Mouse (Mus musculus): ENCODE results near the gene Nckap1l. TPM values are rescaled to one million over a fixed set of nuclear protein-coding genes. Genes with fewer than 3 reads are reported as not detected.

The Nckap1l gene
- polyA plus RNA-seq, 1 experiment from 2014 or later, result 1.9 TPM

- no peak for ATAC-seq
- H3K9me3 ChIP-seq (ENCODE audit: control insufficient read depth, low read length), result no peaks in the 10 kb centered on the region
- peaks cover 2% of the 10 kb centered on the region; the same call in 1 of the 2 replicates for H3K36me3 ChIP-seq (ENCODE audit: control insufficient read depth, insufficient read depth, low read length)
- H3K4me1 ChIP-seq (ENCODE audit: control insufficient read depth, insufficient read depth, low read depth, low read length), result peaks cover 13% of the 10 kb centered on the region
- no peak overlapping the region for H3K4me2 ChIP-seq (ENCODE audit: low read length)
- no peak overlapping the region for H3K9ac ChIP-seq (ENCODE audit: low read depth, low read length)
- no peak overlapping the region for H3K27ac ChIP-seq (ENCODE audit: low read depth, low read length)
- H3K4me3 ChIP-seq (ENCODE audit: low read length), result no peak overlapping the region
- WGBS, result 83% methylated on average over 7 of the region's 7 CpGs
- no peaks in the 10 kb centered on the region for H3K27me3 ChIP-seq (replicated peaks; ENCODE audit: control insufficient read depth, insufficient read depth, low read length)
Measured at GRCm38 (mm10) chr15:103534054-103534620, 80.5 kb downstream of the Nckap1l start.

GRCm38 (mm10) chr15:103535030-103535429, 81.4 kb downstream of the Nckap1l start:
- no peak for ATAC-seq
- Histone ChIP-seq H3K4me1 (ENCODE audit: control insufficient read depth, insufficient read depth, low read depth, low read length) (peaks cover 13% of the 10 kb centered on the region), H3K4me2 (ENCODE audit: low read length) (no peak overlapping the region), H3K4me3 (ENCODE audit: low read length) (no peak overlapping the region), H3K36me3 (ENCODE audit: control insufficient read depth, insufficient read depth, low read length) (peaks cover 2% of the 10 kb centered on the region; the same call in 1 of the 2 replicates), H3K9me3 (ENCODE audit: control insufficient read depth, low read length) (no peaks in the 10 kb centered on the region), H3K27ac (ENCODE audit: low read depth, low read length) (no peak overlapping the region), H3K9ac (ENCODE audit: low read depth, low read length) (no peak overlapping the region; the same call in none of the 2 replicates), H3K27me3 (replicated peaks; ENCODE audit: control insufficient read depth, insufficient read depth, low read length) (no peaks in the 10 kb centered on the region)
- 71% methylated on average over 2 of the region's 2 CpGs for WGBS

- H3K4me3 ChIP-seq (ENCODE audit: low read length), result no peak overlapping the region
Measured at GRCm38 (mm10) chr15:103535786-103536185, 82.2 kb downstream of the Nckap1l start.

GRCm38 (mm10) chr15:103536456-103536855, 82.9 kb downstream of the Nckap1l start:
- peak overlapping the region; percentile 89 for H3K4me3 ChIP-seq (ENCODE audit: low read length)

More at GRCm38 (mm10) chr15:103535786-103536185, 82.2 kb downstream of the Nckap1l start:
- 55% methylated on average over 1 of the region's 1 CpGs for WGBS
- ATAC-seq, result no peak
- peaks cover 2% of the 10 kb centered on the region; the same call in 1 of the 2 replicates for H3K36me3 ChIP-seq (ENCODE audit: control insufficient read depth, insufficient read depth, low read length)
- peak overlapping the region; percentile 22; the same call in 1 of the 2 replicates for H3K4me2 ChIP-seq (ENCODE audit: low read length)
- H3K9me3 ChIP-seq (ENCODE audit: control insufficient read depth, low read length), result no peaks in the 10 kb centered on the region
- peaks cover 13% of the 10 kb centered on the region for H3K4me1 ChIP-seq (ENCODE audit: control insufficient read depth, insufficient read depth, low read depth, low read length)
- H3K27me3 ChIP-seq (replicated peaks; ENCODE audit: control insufficient read depth, insufficient read depth, low read length), result no peaks in the 10 kb centered on the region
- no peak overlapping the region for H3K27ac ChIP-seq (ENCODE audit: low read depth, low read length)
- no peak overlapping the region for H3K9ac ChIP-seq (ENCODE audit: low read depth, low read length)

GRCm38 (mm10) chr15:103537011-103537821, 83.6 kb downstream of the Nckap1l start:
- Histone ChIP-seq H3K4me1 (ENCODE audit: control insufficient read depth, insufficient read depth, low read depth, low read length) (peaks cover 13% of the 10 kb centered on the region), H3K27ac (ENCODE audit: low read depth, low read length) (peak overlapping the region; percentile 72), H3K4me2 (ENCODE audit: low read length) (peak overlapping the region; percentile 59), H3K4me3 (ENCODE audit: low read length) (peak overlapping the region; percentile 89), H3K27me3 (replicated peaks; ENCODE audit: control insufficient read depth, insufficient read depth, low read length) (no peaks in the 10 kb centered on the region), H3K9ac (ENCODE audit: low read depth, low read length) (peak overlapping the region; percentile 85), H3K9me3 (ENCODE audit: control insufficient read depth, low read length) (no peaks in the 10 kb centered on the region), H3K36me3 (ENCODE audit: control insufficient read depth, insufficient read depth, low read length) (peaks cover under 1% of the 10 kb centered on the region; the same call in 1 of the 2 replicates)
- ATAC-seq, result peak; percentile 67
- under 1% methylated on average over 37 of the region's 37 CpGs for whole genome bisulfite sequencing

More at GRCm38 (mm10) chr15:103536456-103536855, 82.9 kb downstream of the Nckap1l start:
- Histone ChIP-seq H3K4me2 (ENCODE audit: low read length) (peak overlapping the region; percentile 59), H3K27me3 (replicated peaks; ENCODE audit: control insufficient read depth, insufficient read depth, low read length) (no peaks in the 10 kb centered on the region), H3K36me3 (ENCODE audit: control insufficient read depth, insufficient read depth, low read length) (peaks cover 2% of the 10 kb centered on the region; the same call in 1 of the 2 replicates), H3K9me3 (ENCODE audit: control insufficient read depth, low read length) (no peaks in the 10 kb centered on the region), H3K9ac (ENCODE audit: low read depth, low read length) (peak overlapping the region; percentile 85), H3K27ac (ENCODE audit: low read depth, low read length) (peak overlapping the region; percentile 72), H3K4me1 (ENCODE audit: control insufficient read depth, insufficient read depth, low read depth, low read length) (peaks cover 13% of the 10 kb centered on the region)
- WGBS, result 18% methylated on average over 2 of the region's 2 CpGs
- ATAC-seq, result no peak

GRCm38 (mm10) chr15:103537822-103538213, 84.2 kb downstream of the Nckap1l start, which contains the start of gene Ppp1r1a:
Ppp1r1a (minus strand) TSS chr15:103538003.
- no peaks in the 10 kb centered on the region for H3K27me3 ChIP-seq (replicated peaks; ENCODE audit: control insufficient read depth, insufficient read depth, low read length)
- peak within 1 kb of the TSS; percentile 72 for H3K27ac ChIP-seq (ENCODE audit: low read depth, low read length)
- peak within 1 kb of the TSS; percentile 85 for H3K9ac ChIP-seq (ENCODE audit: low read depth, low read length)
- peak within 1 kb of the TSS; percentile 59 for H3K4me2 ChIP-seq (ENCODE audit: low read length)
- ATAC-seq, result peak; percentile 90
- H3K4me3 ChIP-seq (ENCODE audit: low read length), result peak within 1 kb of the TSS; percentile 89
- no peaks in the 10 kb centered on the region; the same call in 1 of the 2 replicates for H3K36me3 ChIP-seq (ENCODE audit: control insufficient read depth, insufficient read depth, low read length)
- H3K4me1 ChIP-seq (ENCODE audit: control insufficient read depth, insufficient read depth, low read depth, low read length), result peaks cover 13% of the 10 kb centered on the region
- no peaks in the 10 kb centered on the region for H3K9me3 ChIP-seq (ENCODE audit: control insufficient read depth, low read length)
- WGBS, result under 1% methylated on average over 36 of the region's 36 CpGs

GRCm38 (mm10) chr15:103539259-103539658, 85.7 kb downstream of the Nckap1l start:
- H3K9ac ChIP-seq (ENCODE audit: low read depth, low read length), result no peak overlapping the region
- no peak overlapping the region for H3K27ac ChIP-seq (ENCODE audit: low read depth, low read length)
- no peak for ATAC-seq
- H3K4me2 ChIP-seq (ENCODE audit: low read length), result no peak overlapping the region
- H3K27me3 ChIP-seq (replicated peaks; ENCODE audit: control insufficient read depth, insufficient read depth, low read length), result no peaks in the 10 kb centered on the region
- peaks cover 13% of the 10 kb centered on the region for H3K4me1 ChIP-seq (ENCODE audit: control insufficient read depth, insufficient read depth, low read depth, low read length)
- no peaks in the 10 kb centered on the region for H3K36me3 ChIP-seq (ENCODE audit: control insufficient read depth, insufficient read depth, low read length)
- WGBS, result 39% methylated on average over 2 of the region's 2 CpGs
- no peaks in the 10 kb centered on the region for H3K9me3 ChIP-seq (ENCODE audit: control insufficient read depth, low read length)
- H3K4me3 ChIP-seq (ENCODE audit: low read length), result no peak overlapping the region

- no peaks in the 10 kb centered on the region for H3K27me3 ChIP-seq (replicated peaks; ENCODE audit: control insufficient read depth, insufficient read depth, low read length)
- H3K4me3 ChIP-seq (ENCODE audit: low read length), result no peak overlapping the region
- H3K36me3 ChIP-seq (ENCODE audit: control insufficient read depth, insufficient read depth, low read length), result no peaks in the 10 kb centered on the region
- H3K9me3 ChIP-seq (ENCODE audit: control insufficient read depth, low read length), result no peaks in the 10 kb centered on the region
- H3K4me2 ChIP-seq (ENCODE audit: low read length), result no peak overlapping the region
- no peak overlapping the region for H3K27ac ChIP-seq (ENCODE audit: low read depth, low read length)
- WGBS, result 90% methylated on average over 1 of the region's 1 CpGs
- ATAC-seq, result no peak
- peaks cover 13% of the 10 kb centered on the region for H3K4me1 ChIP-seq (ENCODE audit: control insufficient read depth, insufficient read depth, low read depth, low read length)
- no peak overlapping the region for H3K9ac ChIP-seq (ENCODE audit: low read depth, low read length)
Measured at GRCm38 (mm10) chr15:103540646-103541045, 87.1 kb downstream of the Nckap1l start.

GRCm38 (mm10) chr15:103542526-103542925, 88.9 kb downstream of the Nckap1l start:
- no peak overlapping the region for H3K27ac ChIP-seq (ENCODE audit: low read depth, low read length)
- H3K9ac ChIP-seq (ENCODE audit: low read depth, low read length), result no peak overlapping the region
- H3K36me3 ChIP-seq (ENCODE audit: control insufficient read depth, insufficient read depth, low read length), result no peaks in the 10 kb centered on the region
- H3K4me3 ChIP-seq (ENCODE audit: low read length), result no peak overlapping the region
- H3K4me1 ChIP-seq (ENCODE audit: control insufficient read depth, insufficient read depth, low read depth, low read length), result peaks cover 9% of the 10 kb centered on the region; the same call in 1 of the 2 replicates
- no peaks in the 10 kb centered on the region for H3K9me3 ChIP-seq (ENCODE audit: control insufficient read depth, low read length)
- H3K4me2 ChIP-seq (ENCODE audit: low read length), result no peak overlapping the region
- ATAC-seq, result no peak
- H3K27me3 ChIP-seq (replicated peaks; ENCODE audit: control insufficient read depth, insufficient read depth, low read length), result no peaks in the 10 kb centered on the region

Data from hindbrain, embryonic 16.5 days (tissue).